Mouse (Mus musculus) macrophage (primary cell): ENCODE measurements around the gene Cfi. TPM values are rescaled to one million over a fixed set of nuclear protein-coding genes. Genes with fewer than 3 reads are reported as not detected.

Experiments used
- H3K27ac ChIP-seq: fragments of 350-480 bp; formaldehyde crosslinking; 2 replicates; pipeline ENCODE4 v1.9.0; 2021
- H3K36me3 ChIP-seq: fragments of 350-480 bp; formaldehyde crosslinking; 2 replicates; pipeline ENCODE4 v1.9.0; 2021; ENCODE audit errors: inconsistent target
- H3K4me3 ChIP-seq: fragments of 350-480 bp; formaldehyde crosslinking; 2 replicates; pipeline ENCODE4 v1.9.0; 2021; ENCODE audit errors: inconsistent target
- H3K79me2 ChIP-seq: fragments of 350-480 bp; formaldehyde crosslinking; 2 replicates; pipeline ENCODE4 v1.9.0; 2021; ENCODE audit errors: inconsistent target
- WGBS: methylation state at CpG from one replicate; pipeline ENCODE4 v1.1.7; 2026; ENCODE audit warnings: inconsistent platforms; ENCODE audit not compliant: missing documents; 5-methylcytosine and 5-hydroxymethylcytosine counted together
- polyA plus RNA-seq: library from polyadenylated mRNA; stranded (reverse); fragments of 250-400 nt; gene quantifications from 3 replicates; pipeline ENCODE4 v1.2.4, GENCODE M21; 2018; ENCODE audit warnings: inconsistent platforms

The Cfi gene
- polyA plus RNA-seq, 1 experiment from 2014 or later, result not detected

DNA sequence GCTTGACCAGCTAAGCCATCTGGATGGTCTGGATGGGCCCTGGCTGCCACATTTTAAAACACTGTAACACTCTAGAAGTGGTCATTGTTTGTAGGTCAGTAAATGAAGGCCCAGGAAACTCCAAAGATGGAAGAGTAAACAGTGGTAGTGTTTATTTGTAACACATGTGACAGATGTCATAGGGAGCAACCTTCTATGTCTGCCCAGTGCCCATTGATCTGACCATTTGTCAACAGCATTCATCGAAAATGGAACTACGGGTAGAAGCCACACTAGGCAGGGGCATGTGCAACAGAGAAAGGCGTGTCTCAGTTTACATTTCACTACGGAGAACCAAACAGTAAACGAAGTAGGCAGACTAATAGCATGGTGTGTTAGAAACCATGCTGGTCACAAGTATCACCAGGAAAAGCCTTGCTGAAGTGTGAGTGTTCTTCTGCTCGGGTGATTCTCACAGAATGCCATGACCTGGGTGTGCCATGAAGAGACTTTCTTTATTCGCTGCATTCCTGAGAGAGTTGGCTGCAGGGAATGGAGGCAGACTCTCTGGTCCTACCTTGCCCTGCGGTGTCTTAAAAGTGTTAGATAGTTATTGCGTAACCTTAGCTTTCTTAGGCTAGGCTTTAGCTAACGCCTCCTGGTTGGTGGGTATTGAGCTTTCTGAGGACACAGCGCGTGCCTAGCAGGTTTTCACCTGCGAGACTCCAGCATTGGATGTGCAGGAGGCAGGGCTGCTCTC lies 52.3 kb downstream of the Cfi start:
- H3K79me2 ChIP-seq, result no peaks in the 10 kb centered on the region
- no peaks in the 10 kb centered on the region for H3K36me3 ChIP-seq
- no peak overlapping the region for H3K4me3 ChIP-seq
- H3K27ac ChIP-seq, result no peak overlapping the region
- WGBS, result 84% methylated on average over 11 of the region's 13 CpGs

DNA sequence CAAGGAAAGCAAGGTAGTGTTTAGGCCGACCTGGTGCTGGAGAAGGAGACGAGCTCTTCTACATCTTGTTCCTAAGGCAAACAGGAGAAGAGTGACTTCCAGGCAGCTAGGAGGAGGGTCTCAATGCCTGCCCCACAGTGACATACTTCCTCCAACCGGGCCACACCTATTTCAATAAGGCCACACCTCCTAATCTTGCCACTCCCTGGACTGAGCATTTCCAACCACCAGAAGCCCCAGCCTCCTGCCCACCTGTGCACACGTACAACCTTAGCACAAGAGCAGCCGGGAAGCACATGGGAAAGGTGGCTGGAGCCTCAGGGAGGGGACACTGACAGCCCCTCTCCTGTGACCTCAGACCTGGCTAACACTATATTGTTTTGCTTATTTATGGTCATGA lies 56.3 kb downstream of the Cfi start:
- no peak overlapping the region for H3K27ac ChIP-seq
- H3K36me3 ChIP-seq, result no peaks in the 10 kb centered on the region
- no peaks in the 10 kb centered on the region for H3K79me2 ChIP-seq
- H3K4me3 ChIP-seq, result no peak overlapping the region
- WGBS, result 84% methylated on average over 5 of the region's 5 CpGs

DNA sequence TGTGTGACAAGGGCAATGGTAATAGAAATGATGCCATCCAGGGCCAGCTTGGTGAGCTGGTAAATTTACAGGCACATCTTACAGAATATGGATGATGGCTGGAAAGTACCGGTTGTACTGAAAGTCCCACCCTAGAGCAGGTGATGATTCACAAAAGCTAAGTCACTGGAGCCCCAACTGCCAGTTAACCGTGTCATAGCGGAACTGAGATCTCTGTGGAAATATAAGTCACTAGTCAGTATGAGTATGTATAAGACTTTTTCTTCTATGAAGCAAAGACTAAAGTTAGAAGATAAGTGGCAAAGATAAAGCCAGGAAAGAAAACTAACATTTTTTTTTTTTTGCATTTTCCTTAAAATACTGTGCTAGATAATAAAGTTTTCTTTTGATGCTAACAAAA lies 57.5 kb downstream of the Cfi start:
- Histone ChIP-seq H3K4me3 (no peak overlapping the region), H3K27ac (no peak overlapping the region), H3K36me3 (no peaks in the 10 kb centered on the region), H3K79me2 (no peaks in the 10 kb centered on the region)
- 100% methylated on average over 3 of the region's 3 CpGs for WGBS

DNA sequence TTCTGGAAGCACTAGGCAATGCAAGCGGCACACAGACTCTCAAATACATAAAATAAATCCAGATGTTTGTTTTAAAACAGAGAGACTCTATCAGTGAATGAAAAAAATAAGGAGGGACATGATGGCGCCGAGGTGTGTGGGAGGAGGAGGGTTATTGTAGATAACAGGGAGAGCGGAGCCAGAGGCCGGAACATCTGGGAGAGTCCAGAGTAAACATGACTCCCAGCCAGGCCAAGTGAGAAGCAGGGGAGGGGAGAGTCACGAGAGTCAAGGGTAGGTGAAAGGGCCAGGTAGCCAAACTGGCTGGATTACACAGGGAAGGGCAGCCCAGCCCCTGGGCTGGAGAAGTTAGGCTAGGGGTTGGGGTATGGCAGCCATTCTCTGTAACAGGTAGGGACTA lies 60.9 kb downstream of the Cfi start:
- Histone ChIP-seq H3K36me3 (no peaks in the 10 kb centered on the region), H3K4me3 (no peak overlapping the region), H3K79me2 (no peaks in the 10 kb centered on the region), H3K27ac (no peak overlapping the region)
- WGBS, result 97% methylated on average over 6 of the region's 6 CpGs

DNA sequence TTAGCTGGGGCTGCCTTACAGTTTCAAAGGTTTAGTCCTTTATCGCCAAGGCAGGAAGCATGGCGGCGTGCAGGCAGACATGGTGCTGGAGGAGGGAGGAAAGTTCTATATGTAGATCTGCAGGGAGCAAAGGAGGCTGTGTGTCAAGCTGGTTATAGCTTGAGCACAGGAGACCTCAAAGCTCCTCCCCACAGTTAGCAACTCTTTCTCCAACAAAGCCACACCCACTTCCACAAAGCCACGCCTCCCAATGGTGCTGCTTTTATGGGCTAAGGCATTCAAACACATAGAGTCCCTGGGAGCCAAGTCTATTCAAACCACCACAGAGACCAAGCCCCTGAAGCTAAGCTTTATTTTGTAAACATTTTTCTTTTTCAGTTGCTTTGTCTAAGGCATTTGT lies 63.2 kb downstream of the Cfi start:
- Histone ChIP-seq H3K36me3 (no peaks in the 10 kb centered on the region), H3K4me3 (no peak overlapping the region), H3K27ac (no peak overlapping the region), H3K79me2 (no peaks in the 10 kb centered on the region)
- WGBS, result 91% methylated on average over 4 of the region's 4 CpGs

DNA sequence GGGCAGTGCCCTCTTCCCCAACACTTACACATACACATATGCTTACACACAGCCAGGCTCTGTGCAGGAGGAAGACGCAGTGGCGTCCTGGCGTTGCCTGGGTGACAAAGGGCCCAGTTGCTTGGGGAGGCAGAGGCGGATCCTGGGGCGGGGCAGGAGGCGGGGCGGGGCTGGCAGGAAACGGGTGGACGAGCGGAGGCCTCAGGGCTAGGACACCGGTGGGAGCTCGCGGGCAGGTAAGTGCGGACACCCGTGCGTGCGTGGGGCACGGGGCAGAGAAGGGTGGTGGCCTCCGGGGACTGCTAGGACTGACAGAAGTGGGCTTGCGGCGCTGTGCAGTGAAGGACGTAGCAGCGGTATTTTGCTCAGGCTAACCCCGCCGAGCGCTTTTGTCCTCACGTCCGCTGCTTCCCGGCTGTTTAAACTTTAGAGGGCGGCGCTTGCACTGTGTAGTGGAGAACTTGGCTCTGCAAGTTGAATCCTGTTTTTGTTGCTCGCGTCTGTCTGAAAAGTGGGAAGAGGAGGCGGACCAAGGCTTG lies 65.7 kb downstream of the Cfi start, which contains the start of gene Casp6:
Gene Casp6, plus strand, starts transcription at position 155 of the 539 bp plus-strand sequence.
- H3K4me3 ChIP-seq, result peak within 1 kb of the TSS; percentile 61
- no peaks in the 10 kb centered on the region for H3K79me2 ChIP-seq
- WGBS, result 1% methylated on average over 31 of the region's 34 CpGs
- peak within 1 kb of the TSS; percentile 29 for H3K27ac ChIP-seq
- no peaks in the 10 kb centered on the region for H3K36me3 ChIP-seq

DNA sequence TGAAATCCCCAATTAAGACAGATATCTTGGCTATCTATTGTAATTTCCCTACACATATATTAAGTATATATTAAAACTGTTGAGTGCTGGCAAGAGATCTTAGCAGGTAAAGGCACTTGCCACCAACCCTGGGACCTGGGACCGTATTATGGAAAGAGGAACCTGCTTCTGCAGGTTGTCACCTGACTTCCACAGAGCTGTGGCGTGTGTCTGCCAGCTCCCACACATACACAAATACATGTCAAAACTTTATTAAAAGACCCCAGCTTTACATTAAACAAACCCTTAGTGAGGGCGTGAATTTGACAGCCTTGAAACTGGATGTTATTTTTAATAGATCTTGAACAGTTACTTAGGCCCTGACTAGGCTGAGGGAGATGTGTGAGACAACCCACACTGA lies 67.7 kb downstream of the Cfi start:
- no peak overlapping the region for H3K4me3 ChIP-seq
- H3K36me3 ChIP-seq, result no peaks in the 10 kb centered on the region; the same call in 1 of the 2 replicates
- H3K79me2 ChIP-seq, result no peaks in the 10 kb centered on the region
- H3K27ac ChIP-seq, result no peak overlapping the region
- WGBS, result 78% methylated on average over 3 of the region's 3 CpGs

DNA sequence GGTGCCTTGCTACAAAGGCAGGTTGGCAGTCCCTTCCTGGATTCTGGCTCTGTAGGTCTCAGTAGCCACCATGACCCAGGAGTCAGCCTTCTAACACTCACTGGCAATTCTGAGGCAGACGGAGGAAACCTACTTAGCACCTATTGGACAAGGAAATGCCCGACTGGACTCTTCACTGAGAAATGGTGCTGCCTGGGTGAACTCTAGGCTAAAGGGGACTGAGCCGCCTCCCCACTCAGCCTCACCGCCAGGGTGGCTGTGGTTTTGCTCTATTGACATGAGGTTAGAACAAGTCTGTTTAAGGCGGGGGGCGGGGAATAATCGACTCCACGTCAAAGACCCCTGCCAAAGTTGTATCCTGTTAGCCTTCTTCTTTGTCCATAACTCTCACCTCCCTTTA lies 68.2 kb downstream of the Cfi start:
- Histone ChIP-seq H3K36me3 (peaks cover 5% of the 10 kb centered on the region; the same call in 1 of the 2 replicates), H3K27ac (no peak overlapping the region), H3K79me2 (no peaks in the 10 kb centered on the region), H3K4me3 (no peak overlapping the region)
- WGBS, result 55% methylated on average over 8 of the region's 8 CpGs

DNA sequence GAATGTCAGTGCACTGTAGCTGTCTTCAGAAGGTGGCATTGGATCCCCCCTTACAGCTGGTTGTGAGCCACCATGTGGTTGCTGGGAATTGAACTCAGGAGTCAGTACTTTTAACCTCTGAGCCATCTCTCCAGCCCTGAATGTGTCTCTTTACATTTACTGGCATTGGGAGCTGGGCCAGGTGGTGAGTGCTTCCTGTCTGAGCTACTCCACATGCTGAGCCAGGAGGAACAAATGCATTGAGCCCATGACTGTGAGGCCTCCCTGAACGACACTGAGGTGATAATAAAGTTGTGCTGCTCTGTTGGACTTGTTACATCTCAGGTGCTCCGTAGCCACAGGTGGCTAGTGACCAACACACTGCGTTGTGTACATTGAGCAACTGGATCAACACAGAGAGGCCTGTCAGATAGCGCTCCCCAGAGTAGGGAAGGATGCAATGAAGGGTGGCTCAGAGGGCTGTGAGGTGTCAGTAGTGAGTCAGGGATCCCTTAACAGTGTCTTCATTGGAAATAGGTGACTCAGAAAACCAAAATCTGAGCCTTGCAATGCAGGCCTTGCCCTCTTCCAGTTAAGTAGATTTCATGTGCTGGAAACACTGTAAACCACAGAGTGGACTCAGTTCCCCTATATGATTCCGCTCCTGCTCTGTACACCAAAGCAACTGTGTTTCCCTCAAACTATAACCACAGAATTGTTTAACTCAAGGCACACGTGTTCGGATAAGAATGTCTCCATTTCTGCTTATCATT lies 68.9 kb downstream of the Cfi start:
- Histone ChIP-seq H3K27ac (no peak overlapping the region), H3K79me2 (no peaks in the 10 kb centered on the region), H3K36me3 (peaks cover 12% of the 10 kb centered on the region; the same call in 1 of the 2 replicates), H3K4me3 (no peak overlapping the region)
- 42% methylated on average over 7 of the region's 7 CpGs for WGBS

DNA sequence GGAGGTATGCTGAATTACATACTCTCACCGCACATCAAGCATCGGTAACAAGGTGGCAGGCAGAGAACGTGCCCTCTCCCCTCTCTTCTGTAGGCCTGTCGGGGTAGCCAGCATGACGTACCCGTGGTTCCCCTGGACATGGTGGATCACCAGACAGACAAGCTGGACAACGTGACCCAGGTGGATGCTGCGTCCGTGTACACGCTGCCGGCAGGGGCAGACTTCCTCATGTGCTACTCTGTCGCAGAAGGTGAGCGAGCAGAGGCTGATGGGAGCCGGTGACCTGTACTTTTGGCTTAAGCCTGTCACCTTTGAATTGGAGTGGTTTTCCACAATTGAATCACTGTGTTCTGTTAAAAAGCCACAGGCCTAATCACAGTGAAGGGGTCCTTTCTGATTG lies 76.3 kb downstream of the Cfi start:
- H3K4me3 ChIP-seq, result no peak overlapping the region
- peaks cover 76% of the 10 kb centered on the region for H3K36me3 ChIP-seq
- no peaks in the 10 kb centered on the region for H3K79me2 ChIP-seq
- no peak overlapping the region for H3K27ac ChIP-seq
- WGBS, result 93% methylated on average over 12 of the region's 14 CpGs

DNA sequence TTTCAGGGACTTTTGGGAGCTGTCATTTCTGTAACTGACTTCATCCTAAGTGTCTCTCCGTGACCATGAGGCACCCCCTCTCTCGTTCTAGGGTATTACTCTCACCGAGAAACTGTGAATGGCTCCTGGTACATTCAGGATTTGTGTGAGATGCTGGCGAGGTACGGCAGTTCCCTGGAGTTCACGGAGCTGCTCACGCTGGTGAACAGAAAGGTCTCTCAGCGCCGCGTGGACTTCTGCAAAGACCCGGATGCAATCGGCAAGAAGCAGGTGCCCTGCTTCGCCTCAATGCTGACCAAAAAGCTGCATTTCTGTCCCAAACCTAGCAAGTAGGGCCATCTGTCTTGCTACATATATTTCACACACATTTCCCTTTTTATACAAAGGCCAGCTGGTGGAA lies 77.6 kb downstream of the Cfi start:
- Histone ChIP-seq H3K4me3 (no peak overlapping the region), H3K36me3 (peaks cover 78% of the 10 kb centered on the region), H3K27ac (no peak overlapping the region), H3K79me2 (no peaks in the 10 kb centered on the region)
- 93% methylated on average over 13 of the region's 13 CpGs for WGBS

DNA sequence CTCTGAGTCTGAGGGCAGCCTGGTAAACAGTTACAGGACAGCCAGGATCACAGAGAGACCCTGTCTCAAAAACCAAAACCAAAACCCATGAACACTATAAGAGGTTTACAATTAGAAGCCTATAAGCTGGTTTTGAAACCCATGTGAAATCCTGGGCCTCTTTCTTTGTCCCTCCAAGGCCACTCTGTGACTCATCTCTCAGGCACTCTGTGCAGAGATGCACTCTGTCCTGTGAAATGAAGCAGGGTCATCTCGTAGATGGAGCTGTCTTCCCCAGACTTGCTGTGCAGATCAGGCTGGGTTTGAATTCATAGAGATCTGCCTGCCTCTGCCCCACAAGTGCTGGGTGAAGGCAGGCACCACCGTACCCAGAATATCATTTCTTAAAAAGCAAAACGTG lies 81.7 kb downstream of the Cfi start:
- no peak overlapping the region for H3K4me3 ChIP-seq
- no peak overlapping the region for H3K27ac ChIP-seq
- WGBS, result 92% methylated on average over 3 of the region's 3 CpGs
- peaks cover 45% of the 10 kb centered on the region for H3K36me3 ChIP-seq
- H3K79me2 ChIP-seq, result no peaks in the 10 kb centered on the region

DNA sequence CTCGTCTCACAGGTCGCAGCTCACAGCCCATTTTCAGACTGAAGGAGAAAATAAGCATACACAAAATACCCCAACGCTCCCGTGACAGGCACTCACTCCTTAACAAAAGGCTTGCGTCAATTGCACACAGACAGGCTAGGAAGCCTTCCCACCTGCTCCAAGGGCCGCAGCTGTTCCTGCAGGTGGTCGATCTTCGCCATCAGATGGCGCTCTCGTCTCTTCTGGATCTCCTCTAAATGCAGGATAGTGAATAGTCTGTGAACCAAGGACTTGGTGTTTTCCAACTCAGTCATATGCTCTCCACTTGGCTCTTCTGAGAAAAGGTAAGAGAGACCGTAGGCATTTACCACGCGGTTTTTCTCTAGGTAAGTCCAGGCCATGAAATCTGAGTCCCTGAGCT lies 82.8 kb downstream of the Cfi start:
- no peak overlapping the region for H3K4me3 ChIP-seq
- WGBS, result 36% methylated on average over 13 of the region's 13 CpGs

DNA sequence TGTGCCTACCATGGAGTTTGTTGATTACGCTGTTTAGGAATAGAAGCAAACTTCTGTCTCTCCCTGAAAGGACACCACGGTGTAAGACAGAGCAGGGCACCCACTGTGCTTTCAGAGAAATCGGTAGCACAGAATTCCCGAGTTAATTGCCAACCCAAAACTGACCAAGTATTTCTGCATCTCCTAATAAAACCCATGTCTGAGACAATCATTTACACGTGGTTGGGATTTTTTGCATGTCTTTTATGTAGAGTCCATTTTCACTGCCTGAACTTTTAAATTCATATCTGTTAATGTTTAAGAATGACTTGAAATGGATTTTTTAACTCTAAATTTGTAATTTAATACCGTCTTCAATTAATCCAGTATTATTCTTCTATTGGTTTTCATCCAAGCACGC lies 87.9 kb downstream of the Cfi start:
- H3K4me3 ChIP-seq, result no peak overlapping the region
- no peak overlapping the region for H3K27ac ChIP-seq
- H3K36me3 ChIP-seq, result no peaks in the 10 kb centered on the region; the same call in 1 of the 2 replicates
- WGBS, result 94% methylated on average over 7 of the region's 7 CpGs
- no peaks in the 10 kb centered on the region for H3K79me2 ChIP-seq

More for the DNA sequence above, 82.8 kb downstream of the Cfi start:
- no peak overlapping the region for H3K27ac ChIP-seq
- H3K36me3 ChIP-seq, result peaks cover 35% of the 10 kb centered on the region; the same call in 1 of the 2 replicates
- H3K79me2 ChIP-seq, result no peaks in the 10 kb centered on the region
